Mouse (Mus musculus) frontal cortex, postnatal 36 days (tissue): ENCODE measurements at regions not wholly inside any gene's neighbourhood (a gene's known extent, or its start where the extent isn't known, plus 50 kb on each side); places are given as distances from the start of the nearest gene placed in this dataset.
A peak's percentile ranks its signal among the peaks of the same experiment; 100 is the strongest.

ENCODE experiments used
- DNase-seq, 2 experiments: peaks; one replicate each; pipeline ENCODE4 v3.0.0; 2022; ENCODE audit warnings: low spot score in 2 of 2

GRCm38 (mm10) chr3:52196936-52197246 lies 71.2 kb upstream of the Foxo1 start:
- DNase-seq: no peak

GRCm38 (mm10) chr3:52197982-52198750 lies 70.0 kb upstream of the Foxo1 start:
- DNase-seq: peak; percentile 79 to 81

- peak in 1 of 2 experiments; percentile 49 for DNase-seq
Measured at GRCm38 (mm10) chr3:52198751-52199738, 69.1 kb upstream of the Foxo1 start.

- DNase-seq: no peak
Measured at GRCm38 (mm10) chr3:52200106-52200505, 68.0 kb upstream of the Foxo1 start.

- no peak for DNase-seq
Measured at GRCm38 (mm10) chr3:52210556-52211302, 57.4 kb upstream of the Foxo1 start.

GRCm38 (mm10) chr3:52211303-52211695 lies 56.8 kb upstream of the Foxo1 start:
- DNase-seq: no peak

- no peak for DNase-seq
Measured at GRCm38 (mm10) chr3:52214114-52214513, 54.0 kb upstream of the Foxo1 start.

- DNase-seq: no peak
Measured at GRCm38 (mm10) chr3:52215083-52215482, 53.1 kb upstream of the Foxo1 start.
